Mouse (Mus musculus): ENCODE data around the gene Orc4. TPM values are rescaled to one million over a fixed set of nuclear protein-coding genes. Genes with fewer than 3 reads are reported as not detected.

Gene Orc4
- polyA plus RNA-seq, 2 experiments: 18.2 to 37.4 TPM

GRCm38 (mm10) chr2:48949743-48950251 is 280 bp downstream of the Orc4 start:
- Histone ChIP-seq H3K4me1 (replicated peaks; ENCODE audit: control insufficient read depth in 2 of 2, insufficient read depth in 2 of 2, low read length in 1 of 2) (peaks cover 3 to 4% of the 10 kb centered on the region in 2 experiments), H3K9me3 (ENCODE audit: control insufficient read depth, low read length) (no peaks in the 10 kb centered on the region), H3K4me3 (ENCODE audit: insufficient read depth in 1 of 2, low read depth in 2 of 2, low read length in 2 of 2) (peak overlapping the region; percentile 75 to 85), H3K4me2 (ENCODE audit: low read depth) (peak overlapping the region; percentile 80), H3K27me3 (ENCODE audit: control insufficient read depth, insufficient read depth, low read length) (no peaks in the 10 kb centered on the region), H3K9ac (replicated peaks) (peak overlapping the region; percentile 87), H3K36me3 (replicated peaks; ENCODE audit: control insufficient read depth, insufficient read depth, low read depth) (no peaks in the 10 kb centered on the region), H3K27ac (peak overlapping the region; percentile 66)
- under 1% methylated on average over 9 of the region's 9 CpGs for WGBS (ENCODE audit: insufficient replicate concordance)
- DNase-seq (ENCODE audit: low read depth in 3 of 3, low spot score in 3 of 3) (peak in 2 of 3 experiments; percentile 2 to 20), ATAC-seq (ENCODE audit: insufficient read depth) (peak; percentile 21)
- TF ChIP-seq CTCF (IDR thresholded peaks at IDR 0.05; ENCODE audit: low read depth) (no peak), EP300 (IDR thresholded peaks at IDR 0.05; ENCODE audit: low read depth) (no peak)

- Histone ChIP-seq H3K27me3 (ENCODE audit: control insufficient read depth, insufficient read depth, low read length) (no peaks in the 10 kb centered on the region), H3K4me2 (ENCODE audit: low read depth) (peak within 1 kb of the TSS; percentile 80), H3K4me1 (replicated peaks; ENCODE audit: control insufficient read depth in 2 of 2, insufficient read depth in 2 of 2, low read length in 1 of 2) (peaks cover 3 to 4% of the 10 kb centered on the region in 2 experiments), H3K9me3 (ENCODE audit: control insufficient read depth, low read length) (no peaks in the 10 kb centered on the region), H3K36me3 (replicated peaks; ENCODE audit: control insufficient read depth, insufficient read depth, low read depth) (no peaks in the 10 kb centered on the region), H3K9ac (replicated peaks) (peak within 1 kb of the TSS; percentile 87), H3K27ac (peak within 1 kb of the TSS; percentile 66), H3K4me3 (ENCODE audit: insufficient read depth in 1 of 2, low read depth in 2 of 2, low read length in 2 of 2) (peak within 1 kb of the TSS; percentile 75 to 85)
- ATAC-seq (ENCODE audit: insufficient read depth) (peak; percentile 99), DNase-seq (ENCODE audit: low read depth in 3 of 3, low spot score in 3 of 3) (peak; percentile 95 to 96 (median 95))
- TF ChIP-seq CTCF (IDR thresholded peaks at IDR 0.05; ENCODE audit: low read depth) (no peak), EP300 (IDR thresholded peaks at IDR 0.05; ENCODE audit: low read depth) (no peak)
- WGBS (ENCODE audit: insufficient replicate concordance): under 1% methylated on average over 48 of the region's 49 CpGs
Measured at GRCm38 (mm10) chr2:48948841-48949584, 1.1 kb downstream of the Orc4 start, which contains the start of gene Mbd5. TSS of gene Mbd5 (plus strand) at chr2:48949508.

- no peak overlapping the region for H3K27ac ChIP-seq
- no peak for DNase-seq (ENCODE audit: low read depth in 3 of 3, low spot score in 3 of 3)
Measured at GRCm38 (mm10) chr2:48947761-48948160, 2.3 kb downstream of the Orc4 start.

GRCm38 (mm10) chr2:48935058-48935457 is 15.0 kb downstream of the Orc4 start:
- no peak overlapping the region for H3K4me3 ChIP-seq (ENCODE audit: insufficient read depth in 1 of 2, low read depth in 2 of 2, low read length in 2 of 2)
- no peak overlapping the region for H3K4me2 ChIP-seq (ENCODE audit: low read depth)
- H3K9me3 ChIP-seq (ENCODE audit: control insufficient read depth, low read length): no peaks in the 10 kb centered on the region
- no peak overlapping the region for H3K27ac ChIP-seq
- no peaks in the 10 kb centered on the region for H3K27me3 ChIP-seq (ENCODE audit: control insufficient read depth, insufficient read depth, low read length)
- 39% methylated on average over 2 of the region's 2 CpGs for whole genome bisulfite sequencing (ENCODE audit: insufficient replicate concordance)
- TF ChIP-seq CTCF (IDR thresholded peaks at IDR 0.05; ENCODE audit: low read depth) (no peak), EP300 (IDR thresholded peaks at IDR 0.05; ENCODE audit: low read depth) (no peak)
- H3K4me1 ChIP-seq (replicated peaks; ENCODE audit: control insufficient read depth in 2 of 2, insufficient read depth in 2 of 2, low read length in 1 of 2): no peaks in the 10 kb centered on the region
- no peak for DNase-seq (ENCODE audit: low read depth in 3 of 3, low spot score in 3 of 3)
- ATAC-seq (ENCODE audit: insufficient read depth): no peak
- peaks cover 2% of the 10 kb centered on the region; the same call in 1 of the 2 replicates for H3K36me3 ChIP-seq (replicated peaks; ENCODE audit: control insufficient read depth, insufficient read depth, low read depth)
- H3K9ac ChIP-seq (replicated peaks): no peak overlapping the region

More at GRCm38 (mm10) chr2:48947761-48948160, 2.3 kb downstream of the Orc4 start:
- no peak for ATAC-seq (ENCODE audit: insufficient read depth)
- no peaks in the 10 kb centered on the region for H3K36me3 ChIP-seq (replicated peaks; ENCODE audit: control insufficient read depth, insufficient read depth, low read depth)
- 48% methylated on average over 3 of the region's 3 CpGs for WGBS (ENCODE audit: insufficient replicate concordance)
- peak overlapping the region; percentile 87 for H3K9ac ChIP-seq (replicated peaks)
- TF ChIP-seq CTCF (IDR thresholded peaks at IDR 0.05; ENCODE audit: low read depth) (no peak), EP300 (IDR thresholded peaks at IDR 0.05; ENCODE audit: low read depth) (no peak)
- H3K4me2 ChIP-seq (ENCODE audit: low read depth): peak overlapping the region; percentile 76
- no peaks in the 10 kb centered on the region for H3K27me3 ChIP-seq (ENCODE audit: control insufficient read depth, insufficient read depth, low read length)
- H3K9me3 ChIP-seq (ENCODE audit: control insufficient read depth, low read length): no peaks in the 10 kb centered on the region
- peaks cover 3 to 6% of the 10 kb centered on the region in 2 experiments for H3K4me1 ChIP-seq (replicated peaks; ENCODE audit: control insufficient read depth in 2 of 2, insufficient read depth in 2 of 2, low read length in 1 of 2)
- peak overlapping the region; percentile 75 to 85 for H3K4me3 ChIP-seq (ENCODE audit: insufficient read depth in 1 of 2, low read depth in 2 of 2, low read length in 2 of 2)

- no peaks in the 10 kb centered on the region for H3K4me1 ChIP-seq (replicated peaks; ENCODE audit: control insufficient read depth in 2 of 2, insufficient read depth in 2 of 2, low read length in 1 of 2)
- no peak overlapping the region for H3K4me3 ChIP-seq (ENCODE audit: insufficient read depth in 1 of 2, low read depth in 2 of 2, low read length in 2 of 2)
- H3K9me3 ChIP-seq (ENCODE audit: control insufficient read depth, low read length): no peaks in the 10 kb centered on the region
- no peak overlapping the region for H3K9ac ChIP-seq (replicated peaks)
- no peaks in the 10 kb centered on the region for H3K27me3 ChIP-seq (ENCODE audit: control insufficient read depth, insufficient read depth, low read length)
- H3K27ac ChIP-seq: no peak overlapping the region
- TF ChIP-seq CTCF (IDR thresholded peaks at IDR 0.05; ENCODE audit: low read depth) (no peak), EP300 (IDR thresholded peaks at IDR 0.05; ENCODE audit: low read depth) (no peak)
- no peak overlapping the region for H3K4me2 ChIP-seq (ENCODE audit: low read depth)
- peaks cover 5% of the 10 kb centered on the region for H3K36me3 ChIP-seq (replicated peaks; ENCODE audit: control insufficient read depth, insufficient read depth, low read depth)
- ATAC-seq (ENCODE audit: insufficient read depth): no peak
- no peak for DNase-seq (ENCODE audit: low read depth in 3 of 3, low spot score in 3 of 3)
Measured at GRCm38 (mm10) chr2:48915832-48916231, 34.2 kb downstream of the Orc4 start.

Measured in liver, embryonic 14.5 days (tissue).